Mouse (Mus musculus): ENCODE results near the gene Rps28. TPM values are rescaled to one million over a fixed set of nuclear protein-coding genes. Genes with fewer than 3 reads are reported as not detected.

The Rps28 gene
- total RNA-seq, 1 experiment from 2014 or later, result 2,029 TPM

GRCm38 (mm10) chr17:33817184-33817968, 7.0 kb downstream of the Rps28 start:
- peak; percentile 76 to 81 for ATAC-seq (replicated peaks in 1 of 2; ENCODE audit: insufficient read depth in 1 of 2, low FRiP score in 2 of 2, low TSS enrichment in 1 of 2, low read depth in 1 of 2, poor library complexity in 2 of 2, severe bottlenecking in 2 of 2)

DNA sequence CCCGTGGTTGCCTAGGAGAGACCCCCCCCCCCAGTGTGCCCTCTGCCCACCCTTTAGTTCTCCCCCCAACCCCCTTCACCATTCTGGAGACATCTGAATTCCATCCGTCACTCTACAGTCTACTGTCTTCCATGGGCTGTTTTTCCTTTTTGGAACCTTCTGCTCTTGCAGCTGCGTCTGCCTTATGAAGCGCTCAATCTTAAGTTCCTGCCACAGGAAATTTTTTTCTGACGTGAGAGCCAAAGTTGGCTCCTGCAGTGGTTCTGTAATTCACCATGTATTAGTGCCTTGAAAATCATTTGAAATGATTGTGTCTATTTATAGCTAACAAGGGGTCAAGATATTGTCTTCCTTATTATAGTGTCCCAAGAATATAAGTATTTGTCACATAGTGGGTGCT, 7.8 kb downstream of the Rps28 start:
- ATAC-seq (replicated peaks in 1 of 2; ENCODE audit: insufficient read depth in 1 of 2, low FRiP score in 2 of 2, low TSS enrichment in 1 of 2, low read depth in 1 of 2, poor library complexity in 2 of 2, severe bottlenecking in 2 of 2), result no peak

DNA sequence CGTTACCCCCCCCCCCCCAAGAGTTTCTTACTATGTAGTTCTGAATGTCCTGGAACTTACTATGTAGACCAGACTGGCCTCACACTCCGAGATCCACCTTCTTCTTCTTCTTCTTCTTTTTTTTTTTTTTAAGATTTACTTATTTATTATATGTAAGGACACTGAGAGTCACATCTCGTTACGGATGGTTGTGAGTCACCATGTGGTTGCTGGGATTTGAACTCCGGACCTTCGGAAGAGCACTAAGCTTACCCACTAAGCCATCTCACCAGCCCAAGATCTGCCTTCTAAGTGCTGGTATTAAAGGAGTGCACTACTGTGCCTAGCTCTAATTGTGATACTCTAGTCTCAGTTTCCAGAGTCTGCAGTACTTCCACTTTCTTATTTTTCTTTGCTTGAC, 9.0 kb downstream of the Rps28 start:
- no peak for ATAC-seq (replicated peaks in 1 of 2; ENCODE audit: insufficient read depth in 1 of 2, low FRiP score in 2 of 2, low TSS enrichment in 1 of 2, low read depth in 1 of 2, poor library complexity in 2 of 2, severe bottlenecking in 2 of 2)

DNA sequence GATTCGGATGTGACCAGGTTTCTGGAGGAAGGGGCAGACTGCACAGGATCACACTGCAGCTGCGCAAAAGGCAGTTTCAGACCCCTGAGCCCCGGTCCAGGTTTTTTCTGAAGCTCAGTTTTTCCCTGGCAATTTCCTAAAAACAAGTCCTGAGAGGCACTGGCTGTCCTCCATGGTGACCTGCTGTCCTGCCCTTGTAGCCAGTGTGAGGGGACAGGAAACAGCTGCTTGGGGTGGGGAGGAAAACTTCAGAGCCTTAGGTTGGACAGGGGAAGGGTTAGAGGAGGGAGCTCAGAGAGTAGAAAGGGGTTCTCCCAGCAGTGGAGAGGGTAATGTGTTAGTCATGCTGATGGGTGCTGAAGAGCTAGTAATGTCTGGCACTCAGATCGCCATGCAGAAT, 11.4 kb downstream of the Rps28 start:
- ATAC-seq (replicated peaks in 1 of 2; ENCODE audit: insufficient read depth in 1 of 2, low FRiP score in 2 of 2, low TSS enrichment in 1 of 2, low read depth in 1 of 2, poor library complexity in 2 of 2, severe bottlenecking in 2 of 2), result no peak

DNA sequence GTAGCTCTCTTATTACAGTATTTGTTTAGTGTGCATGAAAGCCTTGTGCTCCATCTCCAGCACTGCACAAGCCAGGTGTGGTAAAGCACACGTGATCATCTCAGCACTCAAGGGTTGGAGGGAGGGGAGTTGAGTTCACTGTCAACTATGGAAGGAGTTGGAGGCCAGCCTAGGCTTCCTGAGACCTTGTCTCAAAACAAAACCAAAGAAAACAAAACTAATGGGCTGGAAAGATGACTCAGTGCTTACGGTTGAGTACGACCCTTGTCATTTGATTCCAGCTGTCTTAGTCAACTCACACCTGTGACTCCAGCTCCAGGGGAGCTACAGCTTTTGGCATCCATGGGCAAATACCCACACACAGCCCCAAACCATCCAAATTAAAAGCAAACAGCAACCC, 11.9 kb downstream of the Rps28 start:
- ATAC-seq (replicated peaks in 1 of 2; ENCODE audit: insufficient read depth in 1 of 2, low FRiP score in 2 of 2, low TSS enrichment in 1 of 2, low read depth in 1 of 2, poor library complexity in 2 of 2, severe bottlenecking in 2 of 2), result no peak

DNA sequence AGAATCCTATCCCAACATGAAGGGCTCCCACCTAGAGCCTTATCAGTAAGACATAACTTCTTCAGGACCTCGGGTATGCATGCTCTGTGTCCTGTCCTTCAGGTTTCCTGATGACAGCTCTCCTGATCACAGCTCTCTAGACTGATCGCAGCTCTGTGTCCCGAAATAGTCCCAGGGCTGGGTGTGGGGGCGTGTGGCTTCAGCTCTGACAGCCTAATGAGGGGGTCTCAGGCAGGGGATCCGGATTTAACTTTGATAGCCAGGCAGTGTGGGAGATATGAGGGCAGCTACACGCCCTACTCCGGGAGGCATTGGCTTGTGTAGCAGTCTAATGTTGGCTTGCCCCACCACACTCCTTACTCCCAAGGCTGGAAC, 13.2 kb downstream of the Rps28 start:
- no peak for ATAC-seq (replicated peaks in 1 of 2; ENCODE audit: insufficient read depth in 1 of 2, low FRiP score in 2 of 2, low TSS enrichment in 1 of 2, low read depth in 1 of 2, poor library complexity in 2 of 2, severe bottlenecking in 2 of 2)

GRCm38 (mm10) chr17:33810334-33811141, 13.8 kb downstream of the Rps28 start, which contains the start of gene Kank3:
Kank3 (plus strand) TSS chr17:33810519.
- peak; percentile 97 to 100 for ATAC-seq (replicated peaks in 1 of 2; ENCODE audit: insufficient read depth in 1 of 2, low FRiP score in 2 of 2, low TSS enrichment in 1 of 2, low read depth in 1 of 2, poor library complexity in 2 of 2, severe bottlenecking in 2 of 2)

DNA sequence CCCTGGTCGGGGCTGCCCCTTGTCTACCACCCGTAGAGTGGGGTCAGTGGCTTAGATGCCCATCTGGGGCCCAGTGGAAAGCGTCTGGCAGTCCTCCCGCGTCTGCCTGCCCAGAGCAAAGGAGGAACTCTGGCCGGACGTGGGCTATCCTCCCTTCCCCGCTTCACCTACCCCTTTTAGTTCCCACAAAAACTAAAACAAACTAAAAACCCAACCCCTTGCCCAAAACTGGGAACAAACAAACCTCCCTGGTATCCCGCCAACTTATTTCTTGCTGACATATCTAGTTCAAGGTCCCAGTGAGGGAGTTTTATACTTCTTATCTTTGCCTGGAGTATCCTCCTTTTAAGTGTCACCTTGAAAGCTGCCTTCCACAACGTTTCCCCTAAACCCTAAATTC, 16.2 kb downstream of the Rps28 start:
- no peak for ATAC-seq (replicated peaks in 1 of 2; ENCODE audit: insufficient read depth in 1 of 2, low FRiP score in 2 of 2, low TSS enrichment in 1 of 2, low read depth in 1 of 2, poor library complexity in 2 of 2, severe bottlenecking in 2 of 2)

DNA sequence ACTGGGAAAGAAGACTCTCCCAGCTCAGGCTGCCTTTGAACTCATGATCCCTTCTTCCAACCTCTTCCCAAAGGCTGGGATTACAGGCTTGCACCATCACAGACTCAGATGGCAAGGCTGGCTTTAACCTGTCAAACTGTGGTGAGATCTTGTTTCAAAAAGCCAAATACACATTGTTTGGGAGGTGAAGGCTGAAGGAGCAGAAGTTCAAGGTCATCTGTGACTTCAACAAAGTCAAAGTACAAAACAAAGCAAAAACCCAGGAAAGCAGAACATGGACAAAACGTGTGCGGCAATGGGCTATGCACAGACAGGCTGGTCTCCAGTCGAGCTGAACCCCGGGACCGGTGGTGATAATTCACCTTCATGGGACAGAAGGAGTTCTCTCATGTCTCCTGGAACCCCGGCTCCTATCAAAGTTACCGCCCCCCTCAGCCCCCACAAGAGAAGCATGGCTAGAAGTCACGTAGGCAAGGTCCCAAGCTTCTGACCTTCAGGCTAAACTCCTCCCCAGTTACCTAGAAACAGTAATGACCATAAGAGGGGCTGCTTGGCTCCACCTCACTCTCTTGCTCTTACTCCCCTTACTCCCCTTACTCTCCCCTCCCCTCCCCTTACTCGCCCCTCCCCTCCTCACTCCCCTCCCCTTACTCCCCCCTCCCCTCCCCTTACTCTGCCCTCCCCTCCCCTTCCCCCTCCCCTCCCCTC, 17.0 kb downstream of the Rps28 start:
- no peak for ATAC-seq (replicated peaks in 1 of 2; ENCODE audit: insufficient read depth in 1 of 2, low FRiP score in 2 of 2, low TSS enrichment in 1 of 2, low read depth in 1 of 2, poor library complexity in 2 of 2, severe bottlenecking in 2 of 2)

DNA sequence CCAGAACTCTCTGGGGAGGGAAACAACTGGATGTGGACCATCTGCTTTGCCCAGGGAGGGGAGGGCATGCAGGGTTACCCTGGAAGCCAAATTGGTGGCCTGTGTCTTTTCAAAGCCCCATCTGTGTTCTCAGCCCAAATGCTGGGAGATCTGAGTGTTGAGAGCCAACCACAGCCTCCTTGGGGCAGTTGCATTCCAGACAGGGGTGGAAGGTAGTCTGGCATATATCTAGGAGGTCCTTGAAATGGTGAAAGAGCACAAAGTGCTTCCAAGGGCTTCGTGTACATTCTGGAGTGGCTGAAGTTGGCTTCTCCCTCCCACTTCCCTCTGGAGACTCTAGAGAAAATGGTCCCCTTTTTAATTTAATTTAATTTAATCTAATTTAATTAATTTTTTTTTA, 19.6 kb downstream of the Rps28 start:
- no peak for ATAC-seq (replicated peaks in 1 of 2; ENCODE audit: insufficient read depth in 1 of 2, low FRiP score in 2 of 2, low TSS enrichment in 1 of 2, low read depth in 1 of 2, poor library complexity in 2 of 2, severe bottlenecking in 2 of 2)

DNA sequence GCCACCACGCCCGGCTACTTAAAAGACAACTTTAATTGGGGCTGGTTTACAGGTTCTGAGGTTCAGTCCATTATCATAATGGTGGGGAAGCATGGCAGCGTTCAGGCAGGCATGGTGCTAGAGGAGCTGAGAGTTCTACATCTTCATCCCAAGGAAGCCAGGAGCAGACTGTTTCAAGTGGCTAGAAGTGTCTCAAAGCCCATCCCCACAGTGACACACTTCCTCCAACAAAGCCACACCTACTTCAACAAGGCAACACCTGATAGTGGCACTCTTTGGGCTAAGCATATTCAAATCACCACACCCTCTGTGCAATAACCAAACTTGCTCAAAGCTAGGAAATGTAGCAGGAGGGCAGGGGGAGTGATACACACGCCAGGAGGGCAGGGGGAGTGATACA, 20.2 kb downstream of the Rps28 start:
- no peak for ATAC-seq (replicated peaks in 1 of 2; ENCODE audit: insufficient read depth in 1 of 2, low FRiP score in 2 of 2, low TSS enrichment in 1 of 2, low read depth in 1 of 2, poor library complexity in 2 of 2, severe bottlenecking in 2 of 2)

DNA sequence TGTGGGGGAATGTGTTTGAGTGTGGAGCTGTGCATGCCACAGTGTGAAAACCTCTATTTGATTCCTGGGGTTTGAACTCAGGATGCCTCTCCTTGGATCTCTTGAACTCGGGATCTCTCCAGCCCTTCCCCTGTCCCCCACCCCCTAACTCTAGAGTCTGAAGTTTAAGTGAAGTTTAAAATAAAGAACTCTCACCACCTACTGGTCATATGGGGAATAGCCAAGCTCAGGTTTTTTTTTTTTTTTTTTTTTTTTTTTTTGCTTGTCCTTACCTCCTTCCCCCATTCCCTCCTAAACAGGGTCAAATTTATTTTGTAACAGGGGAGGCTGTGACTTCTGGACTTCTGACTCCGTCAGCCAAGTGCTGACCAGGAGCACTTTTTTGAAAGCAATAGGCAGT, 22.1 kb downstream of the Rps28 start:
- no peak for ATAC-seq (replicated peaks in 1 of 2; ENCODE audit: insufficient read depth in 1 of 2, low FRiP score in 2 of 2, low TSS enrichment in 1 of 2, low read depth in 1 of 2, poor library complexity in 2 of 2, severe bottlenecking in 2 of 2)

DNA sequence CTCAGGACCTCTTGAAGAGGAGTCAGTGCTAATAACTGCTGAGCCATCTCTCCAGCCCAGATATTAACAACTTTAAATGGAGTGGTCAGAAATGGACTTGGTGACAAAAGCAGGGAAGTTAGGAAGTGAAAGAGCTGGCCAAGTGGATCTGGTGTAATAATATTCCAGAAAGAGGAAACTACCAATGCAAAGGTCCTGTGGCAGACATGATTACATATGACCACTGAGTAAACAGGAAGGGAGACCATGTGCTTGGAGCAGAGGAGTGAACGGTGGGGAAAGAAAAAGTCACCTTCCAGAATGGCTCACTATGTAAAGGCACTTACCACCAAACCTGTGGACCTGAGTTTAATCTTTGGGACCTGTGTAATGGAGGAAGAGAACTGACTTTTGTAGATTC, 25.1 kb downstream of the Rps28 start:
- ATAC-seq (replicated peaks in 1 of 2; ENCODE audit: insufficient read depth in 1 of 2, low FRiP score in 2 of 2, low TSS enrichment in 1 of 2, low read depth in 1 of 2, poor library complexity in 2 of 2, severe bottlenecking in 2 of 2), result no peak

- ATAC-seq (replicated peaks in 1 of 2; ENCODE audit: insufficient read depth in 1 of 2, low FRiP score in 2 of 2, low TSS enrichment in 1 of 2, low read depth in 1 of 2, poor library complexity in 2 of 2, severe bottlenecking in 2 of 2), result no peak
Measured at GRCm38 (mm10) chr17:33798306-33798705, 26.1 kb downstream of the Rps28 start.

DNA sequence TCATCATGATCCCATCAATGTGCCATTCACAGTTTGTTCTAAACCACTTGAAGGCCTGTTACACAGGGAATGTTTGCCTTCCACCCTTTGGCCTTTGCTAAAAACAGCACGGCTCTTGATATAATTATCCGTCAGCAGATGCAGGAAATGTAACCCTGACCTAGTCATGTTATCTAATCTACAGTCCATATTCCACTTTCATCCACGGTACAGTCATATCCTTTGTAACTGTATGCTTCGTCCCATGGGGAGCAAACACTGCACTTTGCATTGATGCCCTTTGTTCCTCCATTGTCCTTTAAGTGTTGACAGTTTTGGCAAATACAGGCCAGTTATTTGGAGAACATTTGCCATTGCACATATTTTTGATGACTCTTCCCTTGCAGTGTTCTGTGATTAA, 35.6 kb downstream of the Rps28 start:
- ATAC-seq (replicated peaks in 1 of 2; ENCODE audit: insufficient read depth in 1 of 2, low FRiP score in 2 of 2, low TSS enrichment in 1 of 2, low read depth in 1 of 2, poor library complexity in 2 of 2, severe bottlenecking in 2 of 2), result no peak

DNA sequence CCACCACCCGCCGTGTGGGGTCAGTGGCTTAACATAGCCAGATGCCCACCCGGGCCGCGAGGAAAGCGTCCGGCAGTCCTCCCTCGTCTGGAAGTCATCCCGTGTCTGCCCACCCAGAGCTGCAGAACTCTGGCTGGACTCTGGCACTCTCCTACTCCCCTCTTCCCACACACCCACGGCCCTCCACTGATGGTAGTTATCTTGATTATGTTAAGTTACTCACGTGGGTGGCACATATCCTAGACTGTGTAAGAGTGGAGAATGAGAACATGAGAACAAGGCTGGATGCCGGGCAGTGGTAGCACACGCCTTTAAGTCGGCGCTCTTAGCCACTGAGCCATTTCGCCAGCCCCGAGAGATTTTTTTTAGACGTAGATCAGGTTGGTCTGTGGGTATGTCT, 38.0 kb downstream of the Rps28 start:
- ATAC-seq (replicated peaks in 1 of 2; ENCODE audit: insufficient read depth in 1 of 2, low FRiP score in 2 of 2, low TSS enrichment in 1 of 2, low read depth in 1 of 2, poor library complexity in 2 of 2, severe bottlenecking in 2 of 2), result no peak

DNA sequence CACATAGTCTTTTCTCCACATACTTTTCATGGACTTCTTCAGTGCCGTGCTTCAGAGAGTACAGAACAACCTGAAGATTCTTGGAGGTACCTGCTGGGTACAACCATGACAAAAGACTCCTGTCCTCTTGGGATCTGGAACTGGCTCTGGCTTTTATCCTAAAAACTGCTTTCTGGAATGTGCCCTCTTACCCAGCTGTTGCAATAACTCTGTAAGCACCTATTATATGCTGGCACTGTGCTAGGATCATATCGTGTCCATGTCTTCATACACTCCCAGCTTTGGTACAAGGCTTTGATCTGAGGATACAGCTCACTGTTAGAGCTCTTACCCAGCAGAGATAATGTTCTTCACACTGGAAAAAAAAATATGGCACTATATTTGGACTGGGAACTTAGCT, 39.4 kb downstream of the Rps28 start:
- ATAC-seq (replicated peaks in 1 of 2; ENCODE audit: insufficient read depth in 1 of 2, low FRiP score in 2 of 2, low TSS enrichment in 1 of 2, low read depth in 1 of 2, poor library complexity in 2 of 2, severe bottlenecking in 2 of 2), result no peak

DNA sequence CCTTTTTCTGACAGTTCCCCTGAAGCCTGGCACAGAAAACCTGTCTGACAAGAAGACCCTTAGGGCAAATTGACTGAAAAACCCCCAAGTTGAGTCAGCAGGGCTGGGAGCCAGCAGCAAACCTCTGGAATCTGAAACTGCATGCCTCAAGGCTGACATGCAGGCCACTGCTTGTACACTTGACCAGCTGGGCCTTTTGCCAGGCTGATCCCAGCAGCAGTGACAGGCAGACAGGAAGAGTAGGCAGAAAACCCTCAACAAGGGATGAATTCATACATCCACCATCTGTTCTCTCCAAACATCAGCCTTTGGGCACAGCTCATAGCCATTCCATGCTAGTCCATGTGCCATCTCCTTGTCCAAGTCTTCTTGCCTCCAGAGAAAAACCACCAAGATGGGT, 41.0 kb downstream of the Rps28 start:
- ATAC-seq (replicated peaks in 1 of 2; ENCODE audit: insufficient read depth in 1 of 2, low FRiP score in 2 of 2, low TSS enrichment in 1 of 2, low read depth in 1 of 2, poor library complexity in 2 of 2, severe bottlenecking in 2 of 2), result no peak

Data from hematopoietic stem cell, adult 5-6 weeks (primary cell).